In the genomic region with DNA sequence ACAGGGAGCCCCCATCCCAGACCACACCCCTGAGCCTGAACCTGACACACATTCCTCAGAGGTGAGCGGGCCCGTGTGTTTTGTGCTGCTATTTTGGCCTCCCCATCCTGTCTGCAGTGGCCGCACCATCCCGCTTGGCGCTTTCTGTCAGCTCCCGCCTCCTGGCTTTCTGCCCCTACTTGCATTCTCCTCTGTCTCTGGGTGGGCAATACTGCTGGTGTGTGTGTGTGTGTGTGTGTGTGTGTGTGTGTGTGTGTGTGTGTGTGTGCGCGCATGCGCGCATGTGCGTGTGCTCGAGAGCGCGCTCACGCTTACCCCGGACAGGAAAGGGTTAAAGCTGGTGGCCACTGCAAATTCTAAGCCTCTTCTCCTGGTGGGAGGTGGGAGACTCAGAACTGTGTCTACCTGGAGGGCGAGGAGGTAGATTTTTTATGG, we compare ENCODE assay signal across 9 mouse cellular contexts. TPM values are rescaled to one million over a fixed set of nuclear protein-coding genes. Genes with fewer than 3 reads are reported as not detected.
A peak's percentile ranks its signal among the peaks of the same experiment; 100 is the strongest.
DNase-seq lines count a peak whose midpoint lies in the region; ATAC-seq and TF ChIP-seq lines count a peak whose summit lies in the region.
"Had no signal": no experiment of that assay in that cellular context is flagged by ENCODE, and none has a peak within 500 bp of the region (broad histone marks: within the 10 kb centered on the region; RNA-seq: fewer than 3 reads in every experiment).

No protein-coding gene starts in this region.

- no peak for TF ChIP-seq EP300 in liver, postnatal 0 days (IDR thresholded peaks at IDR 0.05; ENCODE audit: low read depth)

- H3K4me3 ChIP-seq in forebrain, embryonic 11.5 days (ENCODE audit: low read depth, low read length), result no peak overlapping the region; the same call in 1 of the 2 replicates
- peak overlapping the region; percentile 1; the same call in 1 of the 2 replicates for H3K4me3 ChIP-seq in hindbrain, postnatal 0 days (ENCODE audit: low read length)
- H3K4me3 ChIP-seq in liver, postnatal 0 days (ENCODE audit: low read depth, low read length), result peak overlapping the region; percentile 26; the same call in 1 of the 2 replicates

- TF ChIP-seq CTCF in hindbrain, postnatal 0 days (IDR thresholded peaks at IDR 0.05; ENCODE audit: low read depth), result peak; percentile 27; the same call in 1 of the 2 replicates
- TF ChIP-seq CTCF in liver, postnatal 0 days (IDR thresholded peaks at IDR 0.05; ENCODE audit: low read depth), result no peak

- peak overlapping the region; percentile 21 for H3K9ac ChIP-seq in forebrain, embryonic 11.5 days (ENCODE audit: low read length)
- H3K9ac ChIP-seq in hindbrain, postnatal 0 days (replicated peaks; ENCODE audit: low read length), result peak overlapping the region; percentile 4; the same call in 1 of the 2 replicates
- H3K9ac ChIP-seq in liver, postnatal 0 days (replicated peaks), result peak overlapping the region; percentile 58; the same call in 1 of the 2 replicates

- no peaks in the 10 kb centered on the region for H3K9me3 ChIP-seq in forebrain, embryonic 11.5 days (ENCODE audit: control insufficient read depth, low read length)
- H3K9me3 ChIP-seq in hindbrain, postnatal 0 days (ENCODE audit: low read length), result no peaks in the 10 kb centered on the region
- H3K9me3 ChIP-seq in liver, postnatal 0 days (ENCODE audit: low read length), result no peaks in the 10 kb centered on the region

- H3K36me3 ChIP-seq in forebrain, embryonic 11.5 days (ENCODE audit: control insufficient read depth, insufficient read depth, low read length), result no peaks in the 10 kb centered on the region
- H3K36me3 ChIP-seq in hindbrain, postnatal 0 days (ENCODE audit: insufficient read depth, low read length), result no peaks in the 10 kb centered on the region
- H3K36me3 ChIP-seq in liver, postnatal 0 days (replicated peaks; ENCODE audit: insufficient read depth, low read length), result no peaks in the 10 kb centered on the region

- H3K4me1 ChIP-seq in forebrain, embryonic 11.5 days (replicated peaks; ENCODE audit: control insufficient read depth, insufficient read depth, low read length), result peaks cover 66% of the 10 kb centered on the region
- peaks cover 74% of the 10 kb centered on the region for H3K4me1 ChIP-seq in hindbrain, postnatal 0 days (ENCODE audit: insufficient read depth, low read length)
- peaks cover 64% of the 10 kb centered on the region for H3K4me1 ChIP-seq in liver, postnatal 0 days (ENCODE audit: insufficient read depth)

- DNase-seq in cerebellum, adult 11-12 months, result peak; percentile 70
- peak; percentile 47 for DNase-seq in adipocyte (ENCODE audit: low spot score)
- no peak for DNase-seq in forebrain, embryonic 11.5 days (ENCODE audit: low spot score)
- DNase-seq in hindbrain, postnatal 0 days (ENCODE audit: low spot score), result peak; percentile 80
- DNase-seq in liver, postnatal 0 days, result no peak
- no peak for DNase-seq in frontal cortex, postnatal 36 days (ENCODE audit: low spot score in 2 of 2)
- DNase-seq in left cerebral cortex, adult 11 months (ENCODE audit: low spot score), result no peak

- 4% methylated on average over 17 of the region's 17 CpGs for whole genome bisulfite sequencing in forebrain, embryonic 11.5 days
- WGBS in hindbrain, postnatal 0 days, result 3% methylated on average over 17 of the region's 17 CpGs
- 51% methylated on average over 17 of the region's 17 CpGs for WGBS in liver, postnatal 0 days (ENCODE audit: insufficient replicate concordance)

- H3K27ac ChIP-seq in forebrain, embryonic 11.5 days (ENCODE audit: low read depth, low read length), result 0 out of 2 replicates have a peak overlapping the region, but pooled peaks have one; percentile 14
- peak overlapping the region; percentile 85 for H3K27ac ChIP-seq in hindbrain, postnatal 0 days
- H3K27ac ChIP-seq in liver, postnatal 0 days (ENCODE audit: low read depth), result peak overlapping the region; percentile 97

- no peak for ATAC-seq in cerebellum, adult (ENCODE audit: insufficient number of reproducible peaks, low FRiP score, low TSS enrichment)
- ATAC-seq in forebrain, embryonic 11.5 days (replicated peaks; ENCODE audit: low FRiP score), result no peak; the same call in 1 of the 2 replicates
- peak; percentile 41 for ATAC-seq in hindbrain, postnatal 0 days
- no peak for ATAC-seq in liver, postnatal 0 days

- H3K4me2 ChIP-seq in forebrain, embryonic 11.5 days (ENCODE audit: low read depth, low read length, severe bottlenecking), result peak overlapping the region; percentile 36
- H3K4me2 ChIP-seq in hindbrain, postnatal 0 days (ENCODE audit: low read depth, low read length), result peak overlapping the region; percentile 88
- peak overlapping the region; percentile 92 for H3K4me2 ChIP-seq in liver, postnatal 0 days (ENCODE audit: low read depth, low read length)

- no peaks in the 10 kb centered on the region for H3K27me3 ChIP-seq in forebrain, embryonic 11.5 days (ENCODE audit: control insufficient read depth, insufficient read depth, low read length)
- H3K27me3 ChIP-seq in hindbrain, postnatal 0 days (ENCODE audit: insufficient read depth, low read length), result no peaks in the 10 kb centered on the region
- no peaks in the 10 kb centered on the region for H3K27me3 ChIP-seq in liver, postnatal 0 days (ENCODE audit: insufficient read depth, low read length)

RNA-seq across cellular contexts. Expression of gene Bcl9l, which starts 7.0 kb away (rescaled TPM):
- 8.7 and 10.6 TPM in 2 replicates for polyA plus RNA-seq in forebrain, embryonic 11.5 days (2014; fragmentation: Nextera tagmentation; extraction: Ambion mirVana)
- 32.7 and 44.5 TPM in 2 replicates for total RNA-seq in hindbrain, postnatal 0 days (2014; rRNA removed)
- polyA plus RNA-seq in hindbrain, postnatal 0 days (2015; fragmentation: Nextera tagmentation; extraction: Ambion mirVana), result 7.8 and 8.4 TPM in 2 replicates
- 2.0 and 2.2 TPM in 2 replicates for polyA plus RNA-seq in liver, postnatal 0 days (2015; fragmentation: Nextera tagmentation; extraction: Ambion mirVana)

RNA-seq across cellular contexts. Expression of gene Upk2, which starts 34.9 kb away (rescaled TPM):
- not detected in 2 replicates for polyA plus RNA-seq in forebrain, embryonic 11.5 days (2014; fragmentation: Nextera tagmentation; extraction: Ambion mirVana)
- total RNA-seq in hindbrain, postnatal 0 days (2014; rRNA removed), result not detected in 2 replicates
- polyA plus RNA-seq in hindbrain, postnatal 0 days (2015; fragmentation: Nextera tagmentation; extraction: Ambion mirVana), result not detected in 2 replicates
- not detected in 2 replicates for polyA plus RNA-seq in liver, postnatal 0 days (2015; fragmentation: Nextera tagmentation; extraction: Ambion mirVana)

RNA-seq across cellular contexts. Expression of gene Foxr1, which starts 48.7 kb away (rescaled TPM):
- polyA plus RNA-seq in forebrain, embryonic 11.5 days (2014; fragmentation: Nextera tagmentation; extraction: Ambion mirVana), result not detected in 2 replicates
- total RNA-seq in hindbrain, postnatal 0 days (2014; rRNA removed), result not detected in 2 replicates
- not detected in 2 replicates for polyA plus RNA-seq in hindbrain, postnatal 0 days (2015; fragmentation: Nextera tagmentation; extraction: Ambion mirVana)
- polyA plus RNA-seq in liver, postnatal 0 days (2015; fragmentation: Nextera tagmentation; extraction: Ambion mirVana), result not detected in 2 replicates
- total RNA-seq: gastrocnemius, adult 8-10 months had no signal

Comparison
In these comparisons a context has a peak if more than half of its experiments do, and no peak if none do; other contexts are left out.
1. DNase-seq: peak in cerebellum, adult 11-12 months (single experiment), adipocyte (single experiment) and hindbrain, postnatal 0 days (single experiment); none in forebrain, embryonic 11.5 days (single experiment), liver, postnatal 0 days (single experiment), frontal cortex, postnatal 36 days (0 of 2) and left cerebral cortex, adult 11 months (single experiment).
2. H3K27ac ChIP-seq: peak in every context shown above with its lines; median percentile 97 in liver, postnatal 0 days; 85 in hindbrain, postnatal 0 days; 14 in forebrain, embryonic 11.5 days.
3. H3K4me2 ChIP-seq: peak in every context shown above with its lines; median percentile 92 in liver, postnatal 0 days; 88 in hindbrain, postnatal 0 days; 36 in forebrain, embryonic 11.5 days.
4. H3K9ac ChIP-seq: peak in every context shown above with its lines; median percentile 58 in liver, postnatal 0 days; 21 in forebrain, embryonic 11.5 days; 4 in hindbrain, postnatal 0 days.